Mouse (Mus musculus): ENCODE results near the gene Tgfb1.
"Not testable (repeated sequence)": the region's sequence is repeated elsewhere in the genome, so short reads cannot be mapped to it uniquely, and the experiment has no call there.

Gene Tgfb1

GRCm38 (mm10) chr7:25705801-25706251 lies 19.0 kb downstream of the Tgfb1 start:
- no peak for DNase-seq (ENCODE audit: low read depth, low spot score)

GRCm38 (mm10) chr7:25706578-25707170 lies 19.9 kb downstream of the Tgfb1 start:
- no peak for DNase-seq (ENCODE audit: low read depth, low spot score)

DNA sequence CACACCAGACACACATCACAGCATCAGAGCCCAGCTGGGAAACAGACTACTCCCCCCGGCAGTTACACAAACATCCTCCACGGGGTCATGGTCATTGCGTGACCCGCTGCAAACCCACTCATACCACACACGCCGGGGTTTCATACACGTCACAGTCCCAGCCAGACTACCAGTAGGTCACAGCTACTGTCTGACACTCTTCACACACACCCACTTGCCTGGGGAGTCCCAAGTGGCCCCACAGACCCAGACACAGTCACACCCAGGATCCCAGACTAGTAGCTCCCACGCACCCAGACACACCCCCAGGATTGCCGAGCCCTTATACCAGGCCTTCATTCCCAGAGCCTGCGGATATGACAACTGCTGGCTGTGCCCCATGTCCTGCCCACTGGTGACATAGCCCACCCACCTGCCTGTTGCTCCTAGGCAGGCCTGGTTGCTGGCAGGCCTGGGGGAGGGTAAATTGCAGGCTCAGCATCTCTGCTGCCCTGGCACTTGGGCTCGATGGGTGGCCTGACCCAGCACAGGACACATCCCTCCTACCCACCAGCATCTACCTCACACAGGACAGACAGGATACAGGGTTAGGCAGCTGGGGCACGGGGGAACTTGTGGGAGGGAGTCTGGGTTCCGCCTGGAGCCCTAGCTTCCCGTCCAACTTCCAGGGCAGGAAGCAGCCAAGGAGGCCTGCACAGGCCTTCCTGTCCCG lies 20.9 kb downstream of the Tgfb1 start:
- DNase-seq (ENCODE audit: low read depth, low spot score) = no peak

DNA sequence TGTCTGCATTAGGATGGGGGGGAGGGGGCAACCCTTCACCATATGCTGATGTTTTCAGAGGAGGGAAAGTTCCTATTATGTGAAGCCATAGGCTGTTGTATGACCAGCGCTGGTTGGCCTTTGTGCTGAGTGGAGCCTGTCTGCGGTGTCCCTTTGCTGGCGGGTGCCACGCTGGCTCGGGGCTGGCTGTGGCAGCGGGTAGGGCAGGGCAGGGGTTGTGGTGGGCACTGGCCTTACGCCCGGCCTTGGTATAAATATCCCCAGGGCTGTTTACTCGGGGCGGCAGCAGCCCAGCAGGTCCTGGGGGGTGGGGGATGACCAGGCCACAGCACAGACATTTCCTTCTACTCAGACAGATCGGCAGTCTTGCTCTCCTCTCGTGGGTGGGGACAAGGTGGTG lies 23.2 kb downstream of the Tgfb1 start:
- DNase-seq (ENCODE audit: low read depth, low spot score) = no peak

- DNase-seq (ENCODE audit: low read depth, low spot score) = no peak
Observed at GRCm38 (mm10) chr7:25710519-25711130, 23.8 kb downstream of the Tgfb1 start.

GRCm38 (mm10) chr7:25711165-25711564 lies 24.4 kb downstream of the Tgfb1 start:
- no peak for DNase-seq (ENCODE audit: low read depth, low spot score)

- DNase-seq (ENCODE audit: low read depth, low spot score) = no peak
Observed at GRCm38 (mm10) chr7:25711731-25712197, 25.0 kb downstream of the Tgfb1 start.

- DNase-seq (ENCODE audit: low read depth, low spot score) = no peak
Observed at GRCm38 (mm10) chr7:25712801-25713200, 26.0 kb downstream of the Tgfb1 start.

GRCm38 (mm10) chr7:25714581-25714980 lies 27.8 kb downstream of the Tgfb1 start:
- DNase-seq (ENCODE audit: low read depth, low spot score) = no peak

DNA sequence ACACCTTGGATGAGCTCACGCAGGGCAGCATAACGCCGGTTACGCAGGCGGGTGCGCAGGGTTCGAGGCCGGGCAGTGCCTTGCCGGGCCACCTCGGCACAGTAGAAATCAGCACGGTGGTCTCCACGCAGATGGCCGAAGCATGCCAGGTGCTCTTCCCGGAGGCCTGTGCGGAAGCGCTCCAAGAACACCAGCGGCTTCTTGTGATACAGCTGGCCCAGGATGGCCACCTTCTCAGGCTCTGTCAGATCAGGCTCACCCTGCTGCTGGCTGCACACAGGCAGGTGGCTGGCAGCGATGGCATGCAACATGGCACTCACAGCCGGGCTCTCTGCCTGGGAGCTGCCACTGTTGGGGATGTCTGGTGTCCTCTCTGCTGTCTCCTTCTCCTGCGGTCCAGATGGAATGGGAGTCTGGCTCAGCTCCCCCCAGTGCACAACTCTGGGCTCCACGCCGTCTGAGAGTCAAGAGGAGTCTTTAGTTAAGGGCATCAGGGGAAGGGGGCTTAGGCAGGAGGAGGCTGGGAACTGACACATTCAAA lies 29.0 kb downstream of the Tgfb1 start:
- no peak for DNase-seq (ENCODE audit: low read depth, low spot score)

GRCm38 (mm10) chr7:25717478-25717877 lies 30.7 kb downstream of the Tgfb1 start:
- DNase-seq (ENCODE audit: low read depth, low spot score) = no peak

DNA sequence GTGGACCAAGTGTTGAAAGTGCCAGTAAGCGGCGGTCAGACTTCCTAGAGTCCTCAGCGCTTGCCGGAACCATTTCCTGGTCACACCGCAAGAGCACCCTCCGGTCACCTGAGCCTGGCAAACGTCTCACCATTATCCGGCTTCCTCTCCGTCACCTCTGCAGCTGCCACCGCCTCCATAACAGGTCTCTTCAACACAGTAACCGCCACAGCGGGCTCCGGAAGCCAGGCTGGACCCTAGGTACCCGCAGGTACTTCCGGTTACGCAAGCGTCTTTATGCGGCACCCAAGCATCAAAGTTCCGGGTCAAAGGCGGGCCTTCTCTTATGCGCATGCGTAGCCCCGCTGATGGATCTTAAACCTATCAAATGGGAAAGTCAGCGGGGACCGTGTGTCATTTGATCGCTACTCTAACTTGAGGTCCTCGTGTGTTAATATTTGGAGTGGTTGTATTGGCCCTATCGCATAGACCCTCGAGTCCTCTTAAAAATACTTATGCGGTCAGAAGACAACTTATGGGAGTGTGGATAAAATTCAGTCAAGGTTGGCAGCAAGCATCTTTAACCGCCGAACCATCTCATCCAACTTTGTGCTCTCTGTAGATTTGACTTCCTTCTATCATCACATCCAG lies 32.1 kb downstream of the Tgfb1 start, which contains the start of gene Ccdc97:
TSS of gene Ccdc97 (minus strand) at position 301 of the 630 bp plus-strand sequence.
- DNase-seq (ENCODE audit: low read depth, low spot score) = peak; percentile 95

DNA sequence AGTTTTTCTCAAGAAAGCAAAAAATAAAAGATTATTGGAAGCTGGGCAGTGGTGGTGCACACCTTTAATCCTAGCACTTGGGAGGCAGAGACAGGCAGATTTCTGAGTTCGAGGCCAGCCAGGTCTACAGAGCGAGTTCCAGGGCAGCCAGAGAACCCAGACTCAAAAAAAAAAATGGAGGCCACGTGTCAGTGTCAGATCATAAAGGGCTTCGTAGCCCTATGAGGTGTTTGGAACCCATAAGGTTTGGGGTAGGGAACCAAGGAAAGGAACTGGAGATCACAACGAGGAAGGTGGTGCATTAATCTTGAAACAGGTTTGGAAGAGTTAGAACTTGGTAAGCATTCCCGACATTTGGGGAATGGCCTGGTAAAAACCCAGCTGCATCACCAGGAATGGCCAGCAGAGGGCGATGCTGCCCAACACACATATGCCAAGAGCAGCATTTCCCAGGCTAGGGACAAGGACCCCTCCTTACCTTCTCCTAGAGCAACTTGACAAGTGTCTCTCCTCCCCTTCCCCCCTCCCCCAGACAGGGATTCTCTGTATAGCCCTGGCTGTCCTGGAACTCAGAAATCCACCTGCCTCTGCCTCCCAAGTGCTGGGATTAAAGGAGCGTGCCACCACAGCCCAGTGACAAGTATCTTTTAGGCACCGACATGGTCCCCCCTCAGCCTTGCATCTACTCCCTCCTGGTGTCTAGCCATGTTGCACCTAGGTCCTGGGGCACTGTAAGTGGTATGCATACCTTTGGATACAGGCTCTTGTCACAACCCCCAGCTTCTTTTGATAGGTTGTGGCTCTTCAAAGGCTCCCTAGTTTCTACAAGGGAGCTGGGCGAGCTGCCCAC lies 33.2 kb downstream of the Tgfb1 start:
- peak; percentile 34 for DNase-seq (ENCODE audit: low read depth, low spot score)

DNA sequence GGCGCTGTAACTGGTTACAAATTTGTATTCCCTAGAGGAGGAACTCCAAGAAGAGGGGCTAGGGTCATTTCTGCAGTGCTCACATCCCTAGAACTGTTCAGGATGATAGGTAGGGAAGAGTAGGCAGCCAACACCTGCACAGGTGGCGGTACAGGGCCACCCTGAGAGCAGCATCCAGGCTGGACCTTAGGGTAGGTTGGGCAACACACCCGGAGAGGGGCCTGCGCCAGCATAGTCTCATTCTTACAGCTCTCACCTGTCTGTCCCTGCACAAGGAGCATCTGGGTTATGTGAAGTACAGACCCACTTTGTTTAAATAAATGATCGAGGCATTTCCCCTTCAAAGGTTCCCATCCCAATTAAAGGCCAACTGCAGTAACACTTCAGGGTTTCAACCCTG lies 34.0 kb downstream of the Tgfb1 start:
- no peak for DNase-seq (ENCODE audit: low read depth, low spot score)

- DNase-seq (ENCODE audit: low read depth, low spot score) = not testable (repeated sequence)
Observed at GRCm38 (mm10) chr7:25721776-25722175, 35.0 kb downstream of the Tgfb1 start.

DNA sequence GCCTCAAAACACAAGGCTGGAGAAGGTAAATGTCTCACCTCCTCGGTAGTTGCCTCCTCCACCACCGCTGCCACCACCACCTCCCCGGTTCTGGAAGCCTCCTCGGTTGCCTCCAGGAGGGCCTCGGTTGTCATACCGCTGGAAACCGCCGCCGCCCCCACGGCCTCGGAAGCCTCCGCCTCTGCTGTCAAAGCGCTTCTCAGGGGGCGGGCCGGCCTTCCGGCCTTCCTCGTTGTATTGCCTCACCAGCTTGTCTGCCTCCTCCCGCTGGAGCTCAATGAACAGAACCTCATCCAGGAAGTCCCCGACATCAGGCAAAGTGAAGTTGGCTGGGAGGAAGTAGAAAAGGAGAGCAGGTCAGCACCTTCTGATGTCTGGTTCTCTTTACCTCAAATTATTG lies 39.1 kb downstream of the Tgfb1 start:
- DNase-seq (ENCODE audit: low read depth, low spot score) = no peak

DNA sequence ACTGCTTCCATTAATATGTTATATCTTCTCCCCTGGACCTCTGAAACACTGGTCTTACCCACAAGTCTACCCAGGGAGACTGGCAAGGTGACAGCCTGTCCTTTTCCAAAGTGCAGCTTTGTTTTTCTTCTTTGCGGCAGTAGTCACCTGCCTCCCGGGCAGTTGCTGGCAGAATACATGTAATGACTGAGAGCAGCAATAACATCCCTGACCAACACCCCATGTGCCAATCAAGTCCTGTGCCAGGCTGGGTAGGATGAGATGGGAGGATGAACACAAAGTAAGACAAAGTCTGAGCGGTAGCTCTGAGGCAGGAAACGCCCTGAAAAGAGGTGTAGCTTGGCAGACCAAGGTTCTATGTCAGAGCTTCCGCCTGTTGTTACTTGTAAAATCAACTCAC lies 41.0 kb downstream of the Tgfb1 start:
- DNase-seq (ENCODE audit: low read depth, low spot score) = no peak

DNA sequence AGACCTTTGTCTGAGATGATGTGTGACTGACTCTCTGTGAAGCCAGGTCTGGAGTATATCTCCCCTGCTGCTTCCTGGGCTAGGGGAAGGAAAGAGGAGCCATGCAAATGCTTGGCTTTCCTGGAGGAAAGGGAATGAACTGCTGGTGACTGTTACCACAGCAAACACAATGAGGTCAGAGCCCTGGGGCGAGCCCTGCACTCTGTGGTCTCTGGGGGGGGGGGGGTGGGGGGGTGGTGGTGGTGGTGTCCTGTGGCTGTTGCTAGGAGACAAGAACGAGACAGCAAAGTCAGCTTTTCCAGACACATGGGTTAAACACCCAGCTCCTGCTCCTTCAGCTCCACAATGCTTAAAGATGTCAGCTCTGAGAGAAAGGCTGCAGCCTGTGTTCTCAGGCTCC lies 42.6 kb downstream of the Tgfb1 start:
- no peak for DNase-seq (ENCODE audit: low read depth, low spot score)

DNA sequence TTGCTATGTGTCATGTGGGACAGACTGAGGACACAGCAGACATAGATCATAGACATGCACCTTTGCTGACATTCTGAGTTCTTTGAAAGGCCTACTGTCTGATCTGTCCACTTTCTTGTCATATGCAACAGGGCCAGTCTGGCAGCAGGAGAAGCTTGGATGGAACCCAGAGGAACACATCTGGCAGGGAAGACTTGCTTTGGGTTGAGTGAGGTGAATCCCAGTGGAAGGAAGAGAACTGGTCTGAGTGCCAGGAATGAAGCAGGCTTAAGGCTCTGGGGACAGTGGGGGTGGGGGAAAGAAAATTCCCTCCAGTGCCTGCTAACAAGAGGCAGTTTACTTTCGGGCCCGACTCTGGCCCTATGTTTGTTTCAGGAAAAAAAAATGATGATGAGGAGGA lies 43.1 kb downstream of the Tgfb1 start:
- DNase-seq (ENCODE audit: low read depth, low spot score) = no peak

DNA sequence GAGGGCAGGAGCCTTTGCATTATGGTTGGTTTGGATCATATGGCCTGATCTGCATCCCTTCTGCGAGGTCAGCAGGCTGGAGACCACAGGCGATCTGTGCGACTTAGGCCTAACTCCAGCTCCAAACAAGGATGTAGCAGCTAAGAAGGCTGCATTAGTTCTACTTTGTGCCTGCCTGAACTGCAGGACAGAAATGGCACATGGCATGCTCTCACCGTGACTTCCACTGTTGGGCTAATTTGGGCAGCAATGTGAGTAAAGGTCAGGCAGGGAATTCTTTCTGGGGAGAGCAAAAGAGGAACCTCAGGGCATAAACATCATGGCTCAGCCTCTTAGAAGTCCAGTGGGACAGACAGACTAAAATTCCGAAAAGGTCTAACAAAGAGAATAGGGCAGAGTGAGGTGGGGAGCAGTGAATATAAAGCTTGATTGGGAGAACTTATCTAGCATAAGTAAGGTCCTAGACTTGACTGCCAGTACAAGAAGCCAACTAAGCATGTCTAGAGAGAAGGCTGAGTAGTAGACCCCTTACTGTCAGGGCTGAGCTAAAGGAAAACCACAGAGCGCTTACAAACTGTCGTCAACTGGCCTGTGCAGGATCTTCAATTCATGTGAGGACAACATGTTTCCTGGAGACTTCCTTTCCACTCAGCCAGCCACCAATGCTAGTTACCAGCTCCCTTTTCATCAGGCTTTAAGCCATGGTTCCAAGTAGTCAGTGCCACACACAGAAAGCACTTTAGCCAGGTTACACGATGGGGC lies 44.7 kb downstream of the Tgfb1 start:
- no peak for DNase-seq (ENCODE audit: low read depth, low spot score)
